Mouse (Mus musculus) layer of hippocampus, postnatal 25 days (tissue): ENCODE measurements around the gene Igsf9. TPM values are rescaled to one million over a fixed set of nuclear protein-coding genes. Genes with fewer than 3 reads are reported as not detected.

Source experiments
- DNase-seq, 2 experiments: peaks; one replicate each; pipeline ENCODE4 v3.0.0; 2022; ENCODE audit warnings: mixed read lengths in 2 of 2, low spot score in 1 of 2; ENCODE audit errors: extremely low spot score in 1 of 2
- total RNA-seq, 2 experiments: library from RNA; stranded (reverse); gene quantifications; 2 replicates each; pipeline ENCODE4 v1.2.3; 2021

Gene Igsf9
- total RNA-seq, 2 experiments from 2014 or later: 5.6 to 8.2 TPM

DNA sequence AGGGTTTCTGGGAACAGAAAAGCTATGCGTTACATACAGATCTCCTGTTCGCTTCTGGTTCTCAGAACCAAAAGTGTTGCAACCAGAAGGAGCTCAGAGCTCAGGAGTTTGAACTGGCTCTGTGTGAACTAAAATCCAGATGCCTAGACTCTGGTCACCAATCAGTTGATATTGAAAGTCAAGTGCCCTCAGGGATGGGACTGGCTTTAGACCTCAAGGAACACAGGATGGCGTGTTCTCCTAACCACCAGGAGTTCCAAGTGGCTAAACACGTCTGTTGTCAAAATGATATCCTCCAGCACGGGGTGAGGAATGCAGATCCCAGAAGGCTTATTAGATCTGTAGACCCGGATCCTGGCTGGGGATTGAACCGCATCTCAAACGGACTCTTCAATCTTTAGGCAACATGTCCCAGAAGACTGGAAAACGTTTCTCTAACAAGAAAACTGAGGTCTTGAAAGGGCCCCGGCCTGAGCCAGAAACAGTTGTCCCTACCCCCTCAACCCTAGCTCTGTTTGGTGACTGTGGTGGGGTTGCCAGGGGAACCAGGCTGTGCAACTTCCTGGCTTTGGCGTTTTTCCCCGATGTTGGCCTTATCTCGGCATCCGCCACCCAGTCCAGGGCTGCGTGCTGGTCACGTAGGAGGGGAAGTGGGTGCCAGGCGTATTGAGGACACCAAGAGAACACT, 32.1 kb downstream of the Igsf9 start:
- no peak for DNase-seq

DNA sequence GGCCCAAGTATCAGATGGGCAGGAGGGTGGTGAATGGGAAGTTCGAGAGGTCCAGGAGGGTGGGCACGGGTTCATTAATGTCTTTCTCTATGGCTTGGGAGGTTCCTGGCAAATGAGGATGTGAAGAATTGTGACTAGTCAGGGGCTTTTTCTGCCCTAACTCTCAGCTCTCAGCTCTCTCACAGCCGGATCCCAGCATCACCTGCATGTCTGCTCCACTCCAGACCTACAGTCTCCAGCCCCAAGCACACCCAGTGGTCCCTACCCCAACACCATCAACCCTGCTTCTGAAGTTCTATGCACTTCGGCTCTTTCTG, 32.6 kb downstream of the Igsf9 start:
- DNase-seq: no peak

DNA sequence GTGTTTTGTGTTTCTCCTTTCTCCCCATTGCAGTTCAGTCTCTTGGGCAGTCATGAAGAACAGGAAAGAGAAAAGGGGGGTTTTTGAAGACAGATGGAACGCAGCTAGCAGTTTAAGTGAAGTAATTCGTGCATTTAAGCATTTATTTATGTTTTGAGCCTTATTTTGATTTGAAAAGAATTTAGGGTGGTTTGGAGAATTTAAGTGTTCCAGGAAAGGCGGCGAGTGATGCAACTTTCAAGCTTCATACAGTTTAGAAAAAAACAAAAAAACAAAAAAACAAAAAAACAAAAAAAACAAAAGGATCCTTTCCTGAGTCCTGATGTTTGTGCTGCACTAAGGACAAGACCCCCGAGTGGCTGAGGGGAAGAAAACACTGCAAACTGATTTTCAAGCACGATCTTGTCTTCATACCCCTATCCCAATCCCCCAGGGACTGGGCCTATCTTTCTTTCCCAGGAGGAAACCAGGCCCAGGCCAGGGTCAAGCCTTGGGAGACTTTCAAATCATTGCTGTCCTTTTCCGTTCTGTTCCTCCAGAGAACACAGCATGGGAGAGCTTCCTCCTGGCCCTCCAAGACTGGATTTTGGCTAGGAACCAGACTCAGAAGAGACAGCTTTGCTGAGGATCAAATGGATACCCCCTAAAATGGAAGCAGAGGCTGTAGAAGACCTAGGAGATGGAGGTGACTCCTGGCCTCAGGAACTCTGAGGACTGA, 33.1 kb downstream of the Igsf9 start:
- no peak for DNase-seq

DNA sequence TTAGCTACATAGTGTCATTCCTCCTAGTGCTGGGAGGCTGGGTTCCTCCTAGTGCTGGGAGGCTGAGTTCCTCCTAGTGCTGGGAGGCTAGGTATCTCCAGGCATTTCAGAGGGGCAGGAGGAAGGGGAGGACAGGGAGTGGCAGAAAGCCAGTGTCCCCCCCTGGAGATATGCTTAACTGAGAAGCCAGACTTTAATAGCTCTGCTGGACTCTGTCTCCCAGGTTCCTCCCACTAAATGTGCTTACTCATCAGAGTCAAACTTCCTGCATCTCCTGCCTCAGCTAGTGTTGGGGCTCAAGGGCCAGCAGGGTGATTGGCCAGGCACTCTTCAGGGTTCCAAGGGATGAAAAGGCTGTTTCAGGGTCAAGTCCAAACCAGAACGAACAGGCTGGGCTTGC, 33.8 kb downstream of the Igsf9 start:
- DNase-seq: no peak

DNA sequence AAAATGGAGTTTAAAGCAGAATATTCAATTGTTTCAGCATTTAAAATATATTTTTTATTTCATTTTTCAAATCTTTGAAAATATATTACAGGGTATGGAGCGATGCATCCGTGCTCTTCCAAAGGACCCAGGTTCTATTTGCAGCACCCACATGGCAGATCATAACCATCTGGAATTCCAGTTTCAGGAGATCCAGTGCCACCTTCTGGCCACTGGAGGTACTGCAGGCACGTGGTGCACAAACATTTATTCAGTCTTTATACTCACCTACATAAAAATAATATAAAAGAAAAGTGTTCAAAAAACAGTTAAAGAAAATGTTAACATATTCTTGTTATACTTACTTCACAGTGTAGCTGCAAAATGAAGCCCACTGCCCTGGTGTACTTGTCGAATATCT, 36.4 kb downstream of the Igsf9 start:
- no peak for DNase-seq

DNA sequence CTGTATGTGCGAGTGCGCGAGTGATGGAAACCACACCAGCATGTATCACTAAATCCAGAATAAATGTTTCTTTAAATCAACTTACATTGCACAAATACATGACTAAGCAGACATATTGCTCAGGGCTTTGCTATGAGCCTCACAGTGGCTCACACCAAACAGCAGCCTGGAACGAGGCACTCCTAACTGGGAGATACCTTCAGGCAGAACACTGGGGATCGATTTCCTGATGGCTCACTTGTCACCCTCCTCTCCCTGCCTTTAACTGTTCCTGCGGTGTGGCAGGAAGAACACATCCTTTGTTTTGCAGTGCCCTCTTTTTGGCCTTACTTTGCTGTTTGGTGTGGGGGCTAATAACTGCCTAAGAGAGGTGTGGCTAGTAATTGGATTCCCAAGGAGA, 38.1 kb downstream of the Igsf9 start:
- no peak for DNase-seq

DNA sequence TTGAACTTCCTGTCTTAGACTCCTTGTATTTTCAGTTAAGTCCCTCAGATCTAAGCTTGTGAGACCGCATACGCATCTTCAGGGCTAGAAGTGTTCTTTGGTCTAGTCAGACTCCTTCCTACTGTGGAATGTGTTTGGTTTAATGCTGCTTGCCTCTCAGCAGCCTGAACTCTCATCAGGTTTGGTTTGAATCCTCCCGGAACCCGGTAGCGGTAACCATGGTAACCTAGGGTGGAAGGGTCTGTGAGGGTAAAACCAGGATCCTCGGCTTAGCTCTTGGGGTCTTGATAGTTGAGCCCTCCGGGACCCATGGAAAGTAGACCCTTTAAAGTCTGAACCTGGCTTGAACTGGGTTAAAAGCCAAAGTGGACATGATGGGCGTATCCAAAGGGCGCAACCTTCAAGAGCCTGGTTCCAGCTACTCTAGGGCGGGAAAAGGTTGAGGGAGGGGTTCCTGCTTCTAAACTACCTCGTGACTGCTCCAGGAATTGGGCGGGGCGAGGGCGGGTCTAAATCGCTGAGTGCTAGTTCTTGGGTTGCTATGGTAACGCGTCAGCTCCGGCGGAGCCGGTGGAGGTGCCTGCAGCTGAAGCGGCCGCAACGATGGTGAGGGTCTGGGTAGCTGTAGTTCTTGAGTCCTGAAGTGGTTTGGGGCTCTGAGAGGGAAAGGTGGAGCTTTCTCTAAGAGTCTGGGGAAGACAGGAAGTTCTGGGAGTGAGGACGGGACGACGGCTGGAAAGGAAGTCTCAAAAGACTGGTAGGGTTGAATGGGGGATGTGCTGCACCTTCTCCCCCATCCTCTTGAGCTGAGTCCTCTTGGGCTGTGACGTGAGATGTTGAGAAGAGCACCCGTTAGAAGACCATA, 39.2 kb downstream of the Igsf9 start, which contains the start of gene Cfap45:
TSS of gene Cfap45 (plus strand) at position 226 of the 865 bp plus-strand sequence.
- DNase-seq: peak; percentile 48 to 54

DNA sequence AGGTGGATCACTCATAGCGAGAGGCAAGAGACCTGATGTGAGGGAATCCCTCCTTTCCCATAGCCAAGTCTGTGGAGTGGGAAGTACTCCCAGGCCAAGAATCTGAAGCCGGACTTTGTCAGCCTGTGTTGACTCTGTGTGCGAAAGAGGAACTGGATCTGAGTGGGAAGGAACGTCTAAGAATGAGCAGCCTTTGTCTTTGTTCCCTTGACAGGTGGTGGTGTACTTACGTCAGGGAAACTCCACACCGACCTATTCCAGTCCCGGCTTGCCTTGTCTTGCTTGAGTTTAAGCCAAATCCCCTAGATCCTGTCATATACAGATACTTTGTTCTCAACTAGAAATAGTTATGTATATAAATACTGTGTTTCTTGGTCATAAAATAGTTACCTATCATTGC, 40.9 kb downstream of the Igsf9 start:
- DNase-seq: no peak

DNA sequence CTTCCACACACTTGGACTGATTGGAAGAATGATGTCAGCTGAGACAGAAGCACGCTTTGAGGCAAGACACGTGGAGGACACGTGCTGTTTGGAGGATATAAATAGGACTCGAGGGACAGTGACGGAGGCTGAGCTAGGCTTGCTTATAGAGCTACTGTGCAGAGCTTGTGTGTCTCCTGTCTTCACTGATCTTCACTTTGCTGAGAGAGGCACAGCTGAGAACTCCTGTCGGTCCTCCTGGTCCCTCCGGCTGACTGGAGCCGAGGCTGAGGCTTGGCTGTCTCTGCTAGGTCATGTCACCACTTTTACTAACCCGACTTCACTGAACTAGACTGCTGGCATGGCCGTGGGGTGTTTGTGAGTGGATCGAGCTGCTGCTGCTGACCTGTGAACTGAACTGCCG, 42.1 kb downstream of the Igsf9 start:
- DNase-seq: no peak

DNA sequence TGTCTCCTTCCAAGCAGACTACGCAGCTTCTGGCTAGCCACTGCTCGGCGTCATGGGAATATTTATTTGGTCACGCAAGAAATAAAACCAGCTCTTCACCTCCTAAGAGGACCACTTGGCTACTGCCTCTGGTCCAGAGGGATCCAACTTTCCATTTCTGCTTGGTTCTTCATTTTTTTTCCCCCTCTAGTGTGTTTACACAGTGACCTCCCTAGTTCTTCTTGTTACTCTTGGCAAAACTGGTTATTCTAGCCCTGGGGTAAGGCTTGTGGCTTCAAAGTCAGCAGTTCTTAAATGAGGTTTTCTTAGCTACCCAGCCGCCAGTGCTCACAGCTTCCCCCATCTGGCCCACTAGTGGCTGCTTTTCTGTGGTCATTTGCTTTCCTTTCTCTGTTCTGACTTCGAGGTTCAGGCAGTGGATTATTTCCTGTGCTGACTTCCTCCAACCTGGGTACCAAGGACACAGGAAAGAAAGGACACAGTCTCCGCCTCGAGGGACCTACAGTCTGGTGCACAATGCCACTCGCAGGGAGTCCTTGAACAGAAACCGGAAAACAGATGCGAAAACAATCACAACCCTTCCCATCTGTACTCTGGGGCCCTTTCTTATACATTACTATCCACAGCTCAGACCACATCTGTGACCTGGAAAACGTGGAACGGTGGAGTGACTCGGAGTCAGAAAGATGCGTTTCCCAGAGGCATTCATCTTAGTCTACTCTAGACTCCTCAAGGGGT, 43.6 kb downstream of the Igsf9 start:
- DNase-seq: no peak

DNA sequence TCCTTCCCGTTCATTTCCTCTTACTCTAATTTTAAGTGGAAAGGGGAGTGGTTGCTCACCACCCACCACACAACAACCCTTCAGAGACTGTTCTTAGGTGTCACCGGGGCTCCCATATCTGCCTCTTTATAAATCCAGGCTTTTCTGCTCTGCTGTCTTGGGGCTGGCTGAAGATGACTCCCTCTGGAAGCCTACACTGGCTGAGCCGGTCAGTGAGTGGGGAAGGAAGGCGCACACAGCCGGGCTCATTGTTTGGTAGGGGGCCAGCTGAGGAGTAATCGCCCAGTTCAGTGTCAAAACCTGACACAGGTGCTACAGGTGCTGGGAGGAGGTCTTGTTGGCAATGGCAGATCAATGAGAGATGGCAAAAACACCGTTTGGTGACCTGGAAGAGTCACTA, 44.4 kb downstream of the Igsf9 start:
- no peak for DNase-seq

DNA sequence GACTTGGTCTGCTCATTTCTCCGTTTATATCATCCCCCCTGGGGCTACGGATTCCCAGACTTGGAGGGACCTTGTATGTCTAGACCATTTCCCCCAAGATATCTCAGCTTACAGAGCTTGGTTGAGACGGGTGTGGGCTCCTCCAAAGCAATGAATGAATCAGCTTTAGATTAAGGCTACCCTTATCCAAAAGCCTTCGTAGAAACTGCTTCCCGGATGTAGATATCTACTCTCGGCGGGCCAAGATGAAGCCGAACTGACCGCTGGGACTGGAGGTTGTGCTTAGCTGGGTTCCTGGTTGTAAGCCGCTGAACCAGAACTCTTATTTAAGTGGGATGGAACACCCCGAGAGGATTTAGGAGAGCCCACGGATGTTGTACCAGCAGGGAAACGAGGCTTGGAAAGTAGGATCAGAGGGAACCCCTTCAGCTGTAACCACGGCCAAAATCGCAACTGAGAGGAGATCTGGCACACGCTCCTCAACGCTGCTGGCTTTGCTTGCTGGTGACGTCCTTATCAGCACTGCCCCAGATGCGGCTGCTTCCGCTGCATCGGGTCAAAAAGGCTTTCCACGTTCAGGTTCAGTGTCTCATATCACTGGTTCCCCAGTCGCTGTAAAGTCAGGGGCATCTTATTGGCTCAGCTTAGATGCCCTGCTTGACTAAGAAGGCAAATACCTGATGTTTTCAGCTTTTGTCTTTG, 44.9 kb downstream of the Igsf9 start:
- DNase-seq: no peak

DNA sequence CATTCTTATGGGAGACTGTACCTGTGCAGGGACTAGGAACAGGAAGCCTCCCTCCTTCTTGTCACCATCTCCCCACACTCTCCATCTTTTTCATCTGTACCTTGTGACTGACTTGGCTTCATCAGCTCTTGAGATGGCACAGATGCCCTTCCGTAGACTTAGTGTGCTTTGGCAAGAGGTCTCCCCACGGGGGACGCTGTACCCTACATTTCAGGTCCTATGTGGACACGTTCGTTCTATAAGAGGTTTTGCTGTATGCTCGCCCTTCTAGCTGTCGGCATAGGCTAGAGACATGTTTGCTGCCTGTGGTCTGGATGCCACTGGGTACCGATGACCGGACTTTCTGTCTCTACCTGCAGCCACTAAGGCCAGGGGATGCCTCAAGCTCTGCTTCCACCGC, 45.8 kb downstream of the Igsf9 start:
- no peak for DNase-seq

DNA sequence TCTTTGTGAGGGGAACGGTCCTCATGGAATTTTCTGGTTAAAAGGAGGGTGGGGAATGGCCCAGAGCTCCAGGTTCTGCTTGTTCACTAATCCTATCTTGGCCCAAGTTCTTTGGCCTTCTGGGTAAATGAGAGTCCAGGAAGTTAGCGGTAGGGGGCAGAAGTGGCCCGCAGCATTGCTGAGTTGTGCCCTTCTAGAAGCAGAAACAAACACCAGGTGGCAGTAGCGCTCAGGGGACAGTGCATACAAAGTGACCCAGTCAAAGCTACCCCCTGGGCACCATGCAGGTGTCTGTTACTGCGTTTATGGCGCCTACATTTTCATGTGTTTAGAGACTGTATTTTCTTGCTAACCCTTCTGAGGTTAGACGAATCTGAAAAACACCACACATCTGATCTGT, 47.1 kb downstream of the Igsf9 start:
- DNase-seq: peak; percentile 76 to 96

DNA sequence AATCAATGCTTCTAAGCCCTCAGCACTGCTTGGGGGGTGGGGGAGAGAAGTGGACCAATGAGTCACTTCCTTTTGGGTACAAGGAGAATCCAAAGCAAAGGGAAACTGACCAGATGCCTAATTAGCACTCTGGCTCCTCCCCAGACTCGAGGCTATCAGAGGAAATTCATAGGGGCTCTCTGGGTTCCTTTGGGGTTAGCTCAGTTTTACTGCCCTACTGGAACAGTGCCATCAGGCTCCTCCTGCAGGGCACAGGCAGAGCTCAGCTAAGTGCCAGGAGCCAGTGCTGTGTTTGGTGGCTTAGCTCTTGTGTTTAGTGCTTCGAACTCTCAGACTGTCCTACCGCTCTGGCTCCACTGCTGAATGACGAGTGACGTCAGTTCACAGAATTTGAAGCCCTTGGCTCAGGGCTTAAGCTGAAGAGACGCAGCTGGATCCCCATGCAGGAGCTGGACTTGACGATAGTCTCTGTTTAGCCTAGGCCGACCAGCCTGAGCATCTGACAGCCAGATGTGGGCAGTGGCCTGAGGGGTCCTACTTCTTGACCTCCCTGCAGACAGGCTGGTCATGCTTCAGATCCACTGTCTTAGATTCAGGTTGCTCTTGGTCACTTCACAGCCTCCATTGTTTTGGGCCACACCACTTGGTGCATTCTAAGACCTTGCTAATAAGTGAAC, 49.1 kb downstream of the Igsf9 start:
- DNase-seq: no peak

DNA sequence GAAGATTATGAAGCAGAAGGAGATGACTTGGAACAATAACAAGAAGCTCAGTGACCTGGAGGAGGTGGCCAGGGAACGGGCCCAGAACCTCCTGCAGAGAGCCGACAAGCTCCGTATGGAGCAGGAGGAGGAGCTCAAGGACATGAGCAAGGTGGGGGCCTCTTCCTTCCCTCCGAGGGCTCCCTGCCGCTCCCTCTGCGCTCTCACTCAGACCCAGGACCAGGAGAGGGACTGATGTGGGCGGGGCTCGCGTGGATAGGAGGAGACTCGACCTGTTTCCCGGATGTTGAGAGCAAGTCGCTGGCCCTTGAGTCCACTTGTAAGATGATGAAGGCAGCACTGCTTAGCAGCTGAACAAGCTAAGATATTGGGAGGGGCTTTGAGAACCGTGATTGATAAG, 51.0 kb downstream of the Igsf9 start:
- no peak for DNase-seq

DNA sequence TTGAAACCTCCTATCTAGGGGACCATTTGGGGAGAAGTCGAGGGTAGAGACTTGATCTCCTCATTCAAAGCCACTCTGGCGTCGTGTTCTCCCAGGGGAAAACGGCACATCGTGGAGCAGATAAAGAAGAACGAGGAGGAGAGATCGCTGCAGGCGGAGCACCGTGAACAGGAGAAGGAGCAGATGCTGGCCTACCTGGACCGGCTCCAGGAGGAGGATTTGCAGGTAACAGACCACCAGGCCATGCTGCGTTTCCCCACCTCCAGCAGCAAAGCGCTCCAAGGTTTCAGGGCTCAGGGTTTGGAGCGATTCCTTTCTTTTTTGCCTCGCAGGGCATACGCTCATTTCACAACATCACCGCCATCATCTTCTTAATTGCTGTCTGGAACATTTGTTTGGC, 53.5 kb downstream of the Igsf9 start:
- DNase-seq: no peak

DNA sequence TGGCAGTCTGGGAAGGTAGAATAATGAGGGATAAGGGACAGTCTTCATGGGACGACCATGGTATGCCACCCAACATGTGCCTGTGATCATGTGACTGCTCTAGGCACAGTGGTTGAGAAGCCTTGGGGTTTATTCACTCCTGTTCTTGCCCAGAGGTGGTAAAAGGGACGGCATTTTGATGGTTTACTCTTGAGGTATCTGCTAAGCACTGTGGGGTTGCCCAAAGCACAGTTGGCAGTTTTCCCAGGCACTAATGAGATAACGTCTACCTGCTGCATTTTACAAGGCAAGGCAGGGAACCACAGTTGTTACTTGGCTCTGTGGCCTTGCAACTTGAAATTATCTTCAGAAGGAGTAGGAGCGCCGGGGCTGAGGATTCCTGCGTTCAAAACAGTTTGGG, 58.2 kb downstream of the Igsf9 start:
- no peak for DNase-seq

DNA sequence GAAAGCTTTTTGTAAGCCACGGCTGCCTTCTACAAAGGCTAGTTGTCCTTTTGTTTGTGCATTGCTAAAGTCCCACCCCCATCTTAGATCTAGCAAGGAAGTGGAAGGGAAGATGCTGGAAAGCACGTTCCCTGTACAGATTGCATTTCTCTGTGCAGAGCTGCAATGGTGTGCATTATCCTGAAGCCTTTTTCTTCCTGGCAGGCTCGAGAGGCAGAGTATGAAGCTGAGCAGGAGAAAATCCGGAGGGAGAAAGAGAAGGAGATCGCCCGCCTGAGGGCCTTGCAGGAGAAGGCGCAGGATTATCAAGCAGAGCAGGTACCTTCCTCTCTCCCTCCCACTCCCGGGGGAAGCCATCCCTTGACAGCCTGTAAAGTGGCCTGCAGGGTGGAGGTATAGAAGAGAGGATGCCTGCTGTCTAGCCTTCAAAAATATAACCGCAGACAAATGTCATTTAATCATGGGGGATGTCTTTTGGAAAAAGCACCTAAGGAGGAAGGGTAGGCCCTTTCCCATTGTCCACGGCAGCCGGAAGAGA, 58.8 kb downstream of the Igsf9 start:
- DNase-seq: no peak
